Mouse (Mus musculus): ENCODE data around the gene Trio. TPM values are rescaled to one million over a fixed set of nuclear protein-coding genes. Genes with fewer than 3 reads are reported as not detected.

Gene Trio
- polyA plus RNA-seq, 1 experiment from 2014 or later = 82.3 TPM

DNA sequence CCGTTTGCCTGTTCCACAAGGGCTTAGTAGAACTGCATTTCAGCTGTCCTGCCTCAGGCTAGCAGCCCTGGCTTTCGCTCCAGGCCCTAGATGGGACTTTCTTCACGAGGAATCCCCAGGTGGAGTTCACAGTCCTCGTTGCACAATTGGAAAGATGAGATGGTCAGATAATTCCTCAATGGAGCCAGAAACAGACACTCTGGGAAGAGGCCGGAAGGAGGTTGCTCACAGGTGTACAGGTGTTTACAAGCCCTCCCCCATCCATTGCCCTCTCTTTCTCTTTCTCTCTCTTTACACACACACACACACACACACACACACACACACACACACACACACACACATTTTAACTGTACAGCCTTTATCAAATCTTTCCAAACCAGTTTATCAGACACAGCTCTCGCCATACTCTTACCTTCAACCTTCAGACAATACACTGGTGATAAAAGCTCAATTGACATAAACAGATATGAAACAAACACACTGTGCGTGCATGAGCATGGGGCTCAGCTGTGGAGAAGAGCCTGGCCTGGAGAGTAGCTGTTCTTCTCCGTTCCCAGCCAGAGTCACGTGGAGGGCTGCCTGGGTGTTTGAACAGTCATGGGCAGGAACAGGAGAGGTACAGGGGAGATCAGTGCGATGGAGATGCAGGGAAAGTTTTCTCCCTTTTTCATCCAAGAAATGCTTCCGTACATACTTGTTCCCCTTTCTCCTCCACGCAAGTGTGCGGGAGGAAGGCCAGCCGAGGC is 58.3 kb downstream of the Trio start:
- H3K4me3 ChIP-seq (replicated peaks) = no peak overlapping the region
- peaks cover 21% of the 10 kb centered on the region; the same call in 1 of the 2 replicates for H3K4me1 ChIP-seq (replicated peaks)
- no peak overlapping the region for H3K4me2 ChIP-seq
- 76% methylated on average over 14 of the region's 14 CpGs for WGBS
- no peak overlapping the region for H3K9ac ChIP-seq (replicated peaks)
- no peak overlapping the region for H3K27ac ChIP-seq
- no peaks in the 10 kb centered on the region for H3K9me3 ChIP-seq
- no peak for ATAC-seq (ENCODE audit: insufficient number of reproducible peaks, insufficient read depth, low FRiP score, low TSS enrichment, low read depth)
- no peaks in the 10 kb centered on the region for H3K27me3 ChIP-seq
- no peaks in the 10 kb centered on the region for H3K36me3 ChIP-seq

DNA sequence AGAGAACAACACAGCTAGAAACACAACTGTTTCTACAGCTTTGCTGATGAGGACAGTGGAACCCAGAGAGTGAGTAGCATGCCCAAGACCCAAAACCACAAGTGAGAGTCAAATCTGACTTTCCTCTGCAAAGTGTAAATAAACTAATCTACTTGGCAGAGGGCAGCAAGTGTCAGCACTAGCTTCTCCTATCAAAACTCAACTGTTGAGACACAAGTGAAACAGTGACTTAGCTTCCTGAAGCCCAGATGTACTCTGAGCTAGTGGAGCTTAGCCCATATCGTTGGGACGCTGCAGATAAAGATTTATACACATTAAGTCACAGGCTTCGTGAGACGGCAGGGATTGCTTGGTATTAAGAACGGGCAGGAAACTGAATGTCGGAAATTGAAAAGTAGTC is 60.8 kb downstream of the Trio start:
- Histone ChIP-seq H3K9me3 (no peaks in the 10 kb centered on the region), H3K27ac (no peak overlapping the region), H3K36me3 (no peaks in the 10 kb centered on the region), H3K9ac (replicated peaks) (no peak overlapping the region), H3K4me3 (replicated peaks) (no peak overlapping the region), H3K4me2 (no peak overlapping the region), H3K4me1 (replicated peaks) (peaks cover 41% of the 10 kb centered on the region), H3K27me3 (no peaks in the 10 kb centered on the region)
- WGBS = 78% methylated on average over 6 of the region's 6 CpGs
- no peak for ATAC-seq (ENCODE audit: insufficient number of reproducible peaks, insufficient read depth, low FRiP score, low TSS enrichment, low read depth)

DNA sequence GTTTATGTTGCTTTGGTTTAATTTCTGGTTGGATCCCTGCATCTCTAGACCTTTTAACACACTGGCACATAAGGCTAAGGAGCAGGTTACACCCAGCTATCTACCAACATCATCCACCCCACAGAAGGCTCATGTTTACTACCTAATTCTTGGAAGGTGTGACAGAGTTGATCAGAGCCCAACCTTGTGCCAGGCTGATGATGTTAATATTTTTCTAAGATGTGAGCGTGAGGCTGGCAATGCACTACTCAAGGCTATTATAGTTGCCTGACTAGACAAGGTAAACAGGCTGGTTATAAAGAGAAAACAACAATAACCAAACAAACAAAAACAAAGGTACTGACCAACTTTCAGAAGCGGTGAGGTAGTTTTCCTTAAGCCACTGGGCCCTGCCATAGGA is 62.1 kb downstream of the Trio start:
- no peak overlapping the region for H3K27ac ChIP-seq
- no peak for ATAC-seq (ENCODE audit: insufficient number of reproducible peaks, insufficient read depth, low FRiP score, low TSS enrichment, low read depth)
- H3K4me2 ChIP-seq = no peak overlapping the region
- H3K36me3 ChIP-seq = no peaks in the 10 kb centered on the region
- 88% methylated on average over 2 of the region's 2 CpGs for WGBS
- peaks cover 48% of the 10 kb centered on the region for H3K4me1 ChIP-seq (replicated peaks)
- H3K9me3 ChIP-seq = no peaks in the 10 kb centered on the region
- H3K27me3 ChIP-seq = no peaks in the 10 kb centered on the region
- no peak overlapping the region for H3K9ac ChIP-seq (replicated peaks)
- H3K4me3 ChIP-seq (replicated peaks) = no peak overlapping the region

DNA sequence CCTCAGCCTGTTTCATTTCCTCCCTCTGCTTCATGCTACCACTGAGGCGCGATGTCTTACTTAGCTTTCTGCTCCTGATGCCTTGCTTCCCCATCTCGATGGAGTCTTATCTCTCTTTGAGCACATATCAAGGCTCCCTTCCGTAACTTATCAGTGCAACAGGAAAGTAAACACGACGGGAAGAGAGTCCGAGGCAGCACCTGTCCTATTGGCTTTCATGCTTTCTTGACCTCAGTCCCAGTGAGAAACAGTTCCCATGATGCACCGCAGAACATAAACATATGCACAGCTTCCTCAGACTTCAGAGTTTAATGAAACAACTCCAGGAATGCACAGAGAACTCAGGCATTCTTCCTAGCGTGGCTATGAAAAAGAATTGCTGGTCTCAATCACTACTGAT is 65.0 kb downstream of the Trio start:
- no peak for ATAC-seq (ENCODE audit: insufficient number of reproducible peaks, insufficient read depth, low FRiP score, low TSS enrichment, low read depth)
- Histone ChIP-seq H3K27me3 (no peaks in the 10 kb centered on the region), H3K4me3 (replicated peaks) (no peak overlapping the region), H3K36me3 (no peaks in the 10 kb centered on the region), H3K4me2 (no peak overlapping the region), H3K9ac (replicated peaks) (no peak overlapping the region), H3K9me3 (no peaks in the 10 kb centered on the region), H3K4me1 (replicated peaks) (peaks cover 45% of the 10 kb centered on the region), H3K27ac (no peak overlapping the region)
- 66% methylated on average over 9 of the region's 9 CpGs for WGBS

DNA sequence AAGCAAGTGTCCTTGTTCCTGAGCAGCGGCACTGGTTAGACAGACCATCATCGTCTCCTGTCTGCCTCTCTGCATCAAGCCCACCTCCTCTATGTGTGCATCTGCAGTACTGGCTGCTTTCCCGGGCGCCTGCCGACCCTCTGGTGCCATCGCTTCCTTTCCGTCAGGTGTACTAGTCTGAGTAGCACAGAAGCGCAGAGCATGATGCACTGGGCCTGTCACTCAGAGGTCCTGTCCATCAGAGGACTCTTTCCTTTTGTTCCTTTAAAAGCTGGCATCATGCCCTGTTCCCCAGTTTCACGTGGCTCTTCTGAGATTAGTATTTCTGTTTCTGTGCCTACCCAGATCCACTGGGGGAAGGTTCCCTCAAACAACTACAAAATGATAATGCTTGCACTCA is 67.8 kb downstream of the Trio start:
- Histone ChIP-seq H3K4me1 (replicated peaks) (peaks cover 65% of the 10 kb centered on the region), H3K9me3 (no peaks in the 10 kb centered on the region), H3K9ac (replicated peaks) (no peak overlapping the region), H3K27me3 (no peaks in the 10 kb centered on the region), H3K36me3 (no peaks in the 10 kb centered on the region), H3K27ac (no peak overlapping the region), H3K4me2 (no peak overlapping the region), H3K4me3 (replicated peaks) (no peak overlapping the region)
- ATAC-seq (ENCODE audit: insufficient number of reproducible peaks, insufficient read depth, low FRiP score, low TSS enrichment, low read depth) = no peak
- WGBS = 91% methylated on average over 9 of the region's 9 CpGs

DNA sequence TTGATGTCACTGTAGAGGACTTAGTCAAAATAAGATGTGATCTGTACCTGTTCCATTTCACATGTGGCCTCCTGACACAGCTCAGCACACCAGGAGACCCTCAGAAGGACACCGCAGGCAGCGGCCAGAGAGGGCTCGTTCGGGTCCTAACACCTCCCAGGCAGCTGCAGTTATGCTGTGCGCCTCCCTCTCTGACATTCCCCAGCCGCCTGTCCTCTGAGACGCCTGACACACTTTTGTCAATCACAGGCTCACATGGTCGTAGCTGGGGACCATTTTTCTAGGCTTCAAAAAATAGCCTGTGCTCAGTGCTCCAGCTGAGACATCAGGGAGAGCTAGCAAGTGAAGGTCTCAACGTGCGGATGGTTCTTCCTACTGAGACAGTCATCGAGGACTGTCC is 70.0 kb downstream of the Trio start:
- H3K9ac ChIP-seq (replicated peaks) = no peak overlapping the region
- no peak overlapping the region for H3K4me2 ChIP-seq
- H3K4me1 ChIP-seq (replicated peaks) = peaks cover 55% of the 10 kb centered on the region
- ATAC-seq (ENCODE audit: insufficient number of reproducible peaks, insufficient read depth, low FRiP score, low TSS enrichment, low read depth) = no peak
- no peaks in the 10 kb centered on the region for H3K27me3 ChIP-seq
- WGBS = 41% methylated on average over 11 of the region's 11 CpGs
- no peaks in the 10 kb centered on the region for H3K9me3 ChIP-seq
- no peaks in the 10 kb centered on the region for H3K36me3 ChIP-seq
- H3K27ac ChIP-seq = no peak overlapping the region
- no peak overlapping the region for H3K4me3 ChIP-seq (replicated peaks)

DNA sequence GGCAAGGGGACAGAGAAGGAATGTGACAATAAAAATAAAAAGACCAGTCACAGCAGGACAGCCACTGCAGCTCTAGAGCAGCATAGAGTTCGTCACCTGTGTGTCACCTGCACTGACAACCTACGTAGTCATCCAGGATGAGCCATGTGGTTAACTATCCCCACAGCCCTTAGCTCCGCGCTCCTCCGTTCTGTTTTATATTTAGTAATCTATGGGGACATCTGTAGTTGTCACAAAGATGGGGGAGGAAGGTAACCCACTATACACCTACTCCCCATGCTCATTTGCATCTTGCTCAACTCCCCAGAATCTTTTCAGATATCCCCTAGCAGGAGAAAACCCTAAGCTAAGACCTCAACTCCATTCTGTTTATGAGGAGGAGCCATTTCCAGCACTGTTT is 71.3 kb downstream of the Trio start:
- no peak overlapping the region for H3K9ac ChIP-seq (replicated peaks)
- no peaks in the 10 kb centered on the region for H3K27me3 ChIP-seq
- H3K9me3 ChIP-seq = no peaks in the 10 kb centered on the region
- H3K4me1 ChIP-seq (replicated peaks) = peaks cover 42% of the 10 kb centered on the region
- WGBS = 86% methylated on average over 5 of the region's 5 CpGs
- ATAC-seq (ENCODE audit: insufficient number of reproducible peaks, insufficient read depth, low FRiP score, low TSS enrichment, low read depth) = no peak
- H3K4me2 ChIP-seq = no peak overlapping the region
- H3K36me3 ChIP-seq = no peaks in the 10 kb centered on the region
- H3K4me3 ChIP-seq (replicated peaks) = no peak overlapping the region
- H3K27ac ChIP-seq = no peak overlapping the region

DNA sequence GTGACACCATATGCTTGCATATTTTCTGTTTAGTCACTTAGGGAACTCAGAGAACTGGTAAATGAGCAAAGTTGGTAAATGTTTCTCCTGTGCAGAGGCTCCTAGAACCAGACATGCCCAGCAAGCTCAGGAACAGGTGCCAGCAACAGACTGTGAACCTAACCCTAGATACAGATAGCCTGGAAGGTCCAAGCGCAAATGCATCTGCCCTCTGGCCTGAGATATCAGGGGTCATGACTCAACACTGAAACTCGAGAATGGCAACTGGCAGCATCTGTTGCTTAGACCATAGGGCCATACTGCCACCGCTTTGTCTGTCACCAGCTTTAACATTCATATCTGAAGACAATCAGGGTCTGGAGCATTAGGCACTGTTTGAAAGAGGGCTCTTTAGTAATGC is 72.1 kb downstream of the Trio start:
- Histone ChIP-seq H3K9ac (replicated peaks) (no peak overlapping the region), H3K4me3 (replicated peaks) (no peak overlapping the region), H3K4me1 (replicated peaks) (peaks cover 41% of the 10 kb centered on the region), H3K27ac (no peak overlapping the region), H3K9me3 (no peaks in the 10 kb centered on the region), H3K27me3 (no peaks in the 10 kb centered on the region), H3K4me2 (no peak overlapping the region), H3K36me3 (no peaks in the 10 kb centered on the region)
- WGBS = 62% methylated on average over 3 of the region's 3 CpGs
- ATAC-seq (ENCODE audit: insufficient number of reproducible peaks, insufficient read depth, low FRiP score, low TSS enrichment, low read depth) = no peak

DNA sequence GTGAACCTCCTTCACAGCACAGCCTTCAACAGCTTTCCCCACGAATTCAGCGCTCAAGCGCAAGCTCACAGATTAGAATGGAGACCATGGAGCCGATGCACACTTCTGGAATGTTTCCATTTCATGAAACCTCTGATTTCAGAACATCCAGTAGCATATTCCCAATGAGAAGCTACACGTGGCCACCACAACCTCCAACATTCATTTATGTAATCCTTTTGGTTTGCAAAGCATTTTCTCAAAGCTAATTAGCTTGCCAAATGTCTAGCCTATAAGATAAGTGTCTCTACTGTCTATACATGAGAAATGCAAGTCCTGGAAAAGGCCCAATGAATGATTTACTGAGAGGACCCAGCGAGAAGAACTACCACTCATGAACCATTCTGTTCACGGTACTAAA is 74.5 kb downstream of the Trio start:
- 94% methylated on average over 7 of the region's 7 CpGs for WGBS
- Histone ChIP-seq H3K27ac (no peak overlapping the region), H3K9me3 (no peaks in the 10 kb centered on the region), H3K4me1 (replicated peaks) (peaks cover 31% of the 10 kb centered on the region), H3K4me2 (no peak overlapping the region), H3K36me3 (no peaks in the 10 kb centered on the region), H3K4me3 (replicated peaks) (no peak overlapping the region), H3K9ac (replicated peaks) (no peak overlapping the region), H3K27me3 (no peaks in the 10 kb centered on the region)
- ATAC-seq (ENCODE audit: insufficient number of reproducible peaks, insufficient read depth, low FRiP score, low TSS enrichment, low read depth) = no peak

DNA sequence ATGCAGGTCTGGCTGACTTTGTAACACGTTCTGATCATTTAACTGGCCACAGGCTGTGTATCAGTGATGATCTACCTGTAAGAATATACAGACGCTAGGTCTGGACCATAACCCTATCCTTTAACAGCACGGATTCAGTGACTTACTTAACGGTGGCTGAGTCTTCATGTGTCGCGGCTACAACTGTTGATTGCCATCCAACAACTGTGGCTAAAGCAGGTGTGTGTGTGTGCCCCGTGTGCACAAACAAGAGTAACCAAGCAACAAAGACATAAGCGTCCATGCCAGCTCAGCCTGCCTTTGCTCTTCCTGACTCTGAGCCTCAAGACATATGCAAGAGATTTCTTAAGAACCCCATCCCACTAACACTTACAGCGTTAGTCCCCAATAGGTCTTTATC is 76.5 kb downstream of the Trio start:
- H3K9me3 ChIP-seq = no peaks in the 10 kb centered on the region
- 90% methylated on average over 9 of the region's 9 CpGs for WGBS
- no peak overlapping the region for H3K4me2 ChIP-seq
- no peak overlapping the region for H3K27ac ChIP-seq
- H3K9ac ChIP-seq (replicated peaks) = no peak overlapping the region
- no peak overlapping the region for H3K4me3 ChIP-seq (replicated peaks)
- no peak for ATAC-seq (ENCODE audit: insufficient number of reproducible peaks, insufficient read depth, low FRiP score, low TSS enrichment, low read depth)
- peaks cover 26% of the 10 kb centered on the region for H3K4me1 ChIP-seq (replicated peaks)
- H3K27me3 ChIP-seq = no peaks in the 10 kb centered on the region
- no peaks in the 10 kb centered on the region for H3K36me3 ChIP-seq

DNA sequence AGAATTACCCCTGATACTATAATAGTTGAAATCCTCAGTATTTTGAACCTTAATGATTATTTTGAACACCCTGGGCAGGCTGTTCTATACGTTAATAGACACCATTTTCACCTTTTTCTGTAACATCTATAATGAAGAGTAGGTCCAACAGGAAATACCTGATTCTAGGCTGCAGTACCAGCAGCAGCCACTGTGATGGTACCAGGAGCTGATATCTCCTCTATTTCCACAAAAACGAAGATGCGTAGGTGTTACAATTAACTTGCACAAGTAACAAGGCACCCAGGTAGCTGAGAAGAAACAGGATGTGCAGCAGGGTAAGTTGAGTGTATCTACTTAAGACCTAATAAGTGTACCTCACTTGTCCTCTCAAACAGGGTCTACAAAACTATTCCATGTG is 77.8 kb downstream of the Trio start:
- Histone ChIP-seq H3K27me3 (no peaks in the 10 kb centered on the region), H3K9me3 (no peaks in the 10 kb centered on the region), H3K4me2 (no peak overlapping the region), H3K4me1 (replicated peaks) (peaks cover 26% of the 10 kb centered on the region), H3K9ac (replicated peaks) (no peak overlapping the region), H3K4me3 (replicated peaks) (no peak overlapping the region), H3K27ac (no peak overlapping the region), H3K36me3 (no peaks in the 10 kb centered on the region)
- ATAC-seq (ENCODE audit: insufficient number of reproducible peaks, insufficient read depth, low FRiP score, low TSS enrichment, low read depth) = no peak
- WGBS = 86% methylated on average over 3 of the region's 3 CpGs

DNA sequence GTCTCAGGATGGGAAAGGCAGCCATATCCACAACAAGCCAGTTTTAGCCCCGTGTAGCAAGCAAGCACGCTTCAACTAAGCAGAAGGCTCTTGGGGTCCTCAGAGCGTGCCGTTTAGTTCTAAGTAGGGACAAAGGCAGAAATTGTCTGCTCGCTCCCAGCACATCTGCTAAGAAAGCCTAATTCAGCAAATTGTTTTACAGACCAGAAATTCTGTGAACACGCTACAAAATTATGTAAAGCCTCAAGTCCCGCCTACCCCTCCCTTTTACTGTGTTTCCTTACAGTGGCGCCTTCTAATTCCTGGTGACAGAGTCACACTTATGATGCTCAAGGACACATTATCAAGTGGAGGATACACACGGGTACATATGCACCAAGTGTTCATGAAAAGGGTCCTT is 80.1 kb downstream of the Trio start:
- no peak for ATAC-seq (ENCODE audit: insufficient number of reproducible peaks, insufficient read depth, low FRiP score, low TSS enrichment, low read depth)
- Histone ChIP-seq H3K4me1 (replicated peaks) (peaks cover 42% of the 10 kb centered on the region), H3K9ac (replicated peaks) (no peak overlapping the region), H3K9me3 (no peaks in the 10 kb centered on the region), H3K4me3 (replicated peaks) (no peak overlapping the region), H3K4me2 (no peak overlapping the region), H3K27ac (no peak overlapping the region), H3K36me3 (no peaks in the 10 kb centered on the region), H3K27me3 (no peaks in the 10 kb centered on the region)
- WGBS = 85% methylated on average over 9 of the region's 9 CpGs
